Mouse (Mus musculus) small intestine, adult 2 months (tissue): Measurements from ENCODE around the gene Cbl.

Source experiments
- CTCF ChIP-seq: fragments of 200-500 bp; IDR thresholded peaks from 2 replicates; pipeline ENCODE4 v1.5.1; 2012; ENCODE audit warnings: low read depth, mild to moderate bottlenecking, control low read depth, inconsistent platforms, low read length, moderate library complexity, mixed read lengths; ENCODE audit not compliant: insufficient replicate concordance, insufficient read length; ENCODE audit errors: extremely low read depth
- POLR2A ChIP-seq: fragments of 200-500 bp; IDR thresholded peaks from 2 replicates; pipeline ENCODE4 v1.6.1; 2012; ENCODE audit warnings: low read depth, mild to moderate bottlenecking, control low read depth, inconsistent platforms, low read length, moderate library complexity

DNA sequence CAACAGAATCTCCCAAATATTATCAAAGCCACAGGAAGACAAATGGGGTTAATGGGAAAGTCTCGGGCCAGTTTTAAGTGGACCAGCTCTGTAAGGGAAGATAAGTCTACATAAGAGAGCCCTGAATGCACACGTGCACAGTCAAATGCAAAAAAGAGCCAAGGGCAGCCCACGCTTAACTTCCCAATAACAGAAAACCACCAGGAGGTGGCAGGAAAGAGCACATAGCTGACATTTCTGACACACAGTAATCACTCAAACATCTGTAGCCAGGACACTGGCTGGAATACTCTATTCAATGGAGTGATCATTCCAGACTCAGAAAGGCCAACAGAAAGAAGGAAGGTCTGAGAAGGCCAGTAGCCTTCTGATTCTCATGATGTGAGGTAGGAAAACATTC lies 86.6 kb downstream of the Cbl start:
- no peak for TF ChIP-seq POLR2A
- TF ChIP-seq CTCF, result no peak
